Mouse (Mus musculus) inflammation-experienced regulatory T-cells, adult 6 months (primary cell): ENCODE measurements around the gene Hist1h1d. TPM values are rescaled to one million over a fixed set of nuclear protein-coding genes. Genes with fewer than 3 reads are reported as not detected.
A peak's percentile ranks its signal among the peaks of the same experiment; 100 is the strongest.
"Not testable (repeated sequence)": the region's sequence is repeated elsewhere in the genome, so short reads cannot be mapped to it uniquely, and the experiment has no call there.

Source experiments
- ATAC-seq: one replicate; pipeline ENCODE4 v1.8.0; 2017
- polyA plus RNA-seq, 3 experiments: library from polyadenylated mRNA; unstranded; fragments of 100-300 nt; shearing (Covaris generic); gene quantifications; one replicate each; pipeline ENCODE4 v1.2.1; 2017

The Hist1h1d gene
- polyA plus RNA-seq, 3 experiments from 2014 or later = 0.20 to 0.36 (median 0.34) TPM

DNA sequence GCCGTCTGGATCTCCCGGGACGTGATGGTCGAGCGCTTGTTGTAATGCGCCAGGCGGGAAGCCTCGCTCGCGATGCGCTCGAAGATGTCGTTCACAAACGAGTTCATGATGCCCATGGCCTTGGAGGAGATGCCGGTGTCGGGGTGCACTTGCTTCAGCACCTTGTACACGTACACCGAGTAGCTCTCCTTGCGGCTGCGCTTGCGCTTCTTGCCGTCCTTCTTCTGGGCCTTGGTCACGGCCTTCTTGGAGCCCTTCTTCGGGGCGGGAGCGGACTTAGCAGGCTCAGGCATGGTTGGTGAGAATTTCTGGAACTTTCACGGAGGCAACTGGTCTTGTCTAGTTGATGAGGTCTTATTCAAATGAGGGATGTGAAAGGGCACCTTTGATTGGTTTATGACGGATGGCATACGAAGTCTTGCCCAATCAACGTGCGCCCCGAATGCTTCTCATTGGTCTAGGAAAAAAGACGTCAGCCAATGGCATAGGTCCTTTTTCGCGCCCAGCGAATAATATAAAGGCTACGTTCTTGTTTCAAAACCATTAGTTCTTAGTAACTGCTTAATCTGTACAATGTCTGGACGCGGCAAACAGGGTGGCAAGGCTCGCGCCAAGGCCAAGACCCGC is 20.9 kb downstream of the Hist1h1d start, which contains the start of the genes Hist1h2bf and Hist1h2ad:
Gene Hist1h2bf, minus strand, starts transcription at position 299 of the 627 bp plus-strand sequence.
Gene Hist1h2ad, plus strand, starts transcription at position 484 of the 627 bp plus-strand sequence.
- peak; percentile 76 for ATAC-seq

DNA sequence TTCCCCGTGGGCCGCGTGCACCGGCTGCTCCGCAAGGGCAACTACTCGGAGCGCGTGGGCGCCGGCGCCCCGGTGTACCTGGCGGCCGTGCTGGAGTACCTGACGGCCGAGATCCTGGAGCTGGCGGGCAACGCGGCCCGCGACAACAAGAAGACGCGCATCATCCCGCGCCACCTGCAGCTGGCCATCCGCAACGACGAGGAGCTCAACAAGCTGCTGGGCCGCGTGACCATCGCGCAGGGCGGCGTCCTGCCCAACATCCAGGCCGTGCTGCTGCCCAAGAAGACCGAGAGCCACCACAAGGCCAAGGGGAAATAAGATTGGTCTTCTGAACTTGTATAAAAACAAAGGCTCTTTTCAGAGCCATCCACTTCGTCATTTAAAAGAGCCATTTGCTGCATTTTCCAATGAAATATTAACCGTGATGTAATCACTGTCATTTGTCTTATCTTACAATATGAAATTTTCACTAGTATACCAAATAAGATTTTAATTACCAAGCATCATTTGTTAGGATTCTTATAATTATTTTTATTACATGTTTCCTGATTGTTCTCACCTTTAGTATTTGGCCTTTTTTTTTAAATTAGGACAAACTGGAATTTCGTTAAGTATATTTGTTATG is 21.6 kb downstream of the Hist1h1d start:
- ATAC-seq = not testable (repeated sequence)

DNA sequence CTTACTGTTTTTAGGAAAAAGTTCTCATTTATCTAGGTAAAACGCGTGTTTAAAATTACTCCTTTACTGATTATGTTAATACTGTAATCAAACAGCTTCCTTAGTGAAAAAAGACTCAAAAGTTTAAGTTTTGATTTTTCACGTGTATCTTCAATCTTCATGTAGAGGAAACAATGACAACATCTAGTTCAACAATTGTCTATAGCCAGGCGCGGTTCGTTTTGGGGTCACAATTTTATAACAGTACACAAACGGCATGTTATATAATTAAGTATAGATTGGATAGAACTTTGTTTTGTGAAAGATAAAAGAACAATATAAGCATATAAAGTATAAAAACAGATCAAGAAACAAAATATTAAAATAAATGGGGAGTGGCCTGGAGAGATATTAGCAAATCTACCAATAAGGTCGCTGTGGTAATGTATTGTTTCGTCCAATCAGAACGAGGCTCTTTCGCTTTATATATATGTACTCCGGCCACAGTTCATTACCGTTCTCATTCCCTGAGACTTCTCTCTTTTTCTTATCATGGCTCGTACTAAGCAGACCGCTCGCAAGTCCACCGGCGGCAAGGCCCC is 22.3 kb downstream of the Hist1h1d start, which contains the start of gene Hist1h3d:
Gene Hist1h3d, plus strand, starts transcription at position 493 of the 581 bp plus-strand sequence.
- ATAC-seq = peak; percentile 30

DNA sequence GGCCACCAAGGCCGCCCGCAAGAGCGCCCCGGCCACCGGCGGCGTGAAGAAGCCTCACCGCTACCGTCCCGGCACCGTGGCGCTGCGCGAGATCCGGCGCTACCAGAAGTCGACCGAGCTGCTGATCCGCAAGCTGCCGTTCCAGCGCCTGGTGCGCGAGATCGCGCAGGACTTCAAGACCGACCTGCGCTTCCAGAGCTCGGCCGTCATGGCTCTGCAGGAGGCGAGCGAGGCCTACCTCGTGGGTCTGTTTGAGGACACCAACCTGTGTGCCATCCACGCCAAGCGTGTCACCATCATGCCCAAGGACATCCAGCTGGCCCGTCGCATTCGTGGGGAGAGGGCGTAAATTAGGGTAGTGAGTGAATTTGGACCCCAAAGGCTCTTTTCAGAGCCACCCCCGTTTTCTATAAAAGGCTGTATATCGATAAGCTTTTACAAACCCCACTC is 22.8 kb downstream of the Hist1h1d start:
- ATAC-seq = not testable (repeated sequence)

DNA sequence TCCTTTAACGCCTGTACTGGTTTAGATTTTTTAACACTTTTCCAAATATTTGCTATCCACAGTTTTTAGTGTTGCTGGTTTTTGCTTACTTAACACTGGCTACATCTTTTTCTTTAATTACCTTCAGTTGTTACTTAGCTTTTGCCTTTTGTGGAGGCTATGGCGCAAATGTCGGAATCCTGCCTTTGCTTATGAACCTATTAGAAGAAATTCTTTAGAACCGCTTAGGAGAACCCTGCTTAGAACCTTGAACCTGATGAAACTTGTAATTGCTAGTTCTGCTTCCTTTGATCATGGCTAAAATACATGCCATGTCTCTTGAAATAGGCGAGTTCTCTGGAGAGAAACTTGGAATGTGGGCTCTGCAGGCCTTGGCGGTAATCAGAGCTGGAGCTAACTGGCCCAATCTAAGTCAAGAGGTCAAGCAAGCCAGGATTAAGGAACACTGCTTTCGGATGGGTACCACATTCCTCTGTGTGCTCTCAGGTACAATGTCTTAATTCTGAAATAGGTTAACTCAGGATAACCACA is 23.4 kb downstream of the Hist1h1d start:
- no peak for ATAC-seq

DNA sequence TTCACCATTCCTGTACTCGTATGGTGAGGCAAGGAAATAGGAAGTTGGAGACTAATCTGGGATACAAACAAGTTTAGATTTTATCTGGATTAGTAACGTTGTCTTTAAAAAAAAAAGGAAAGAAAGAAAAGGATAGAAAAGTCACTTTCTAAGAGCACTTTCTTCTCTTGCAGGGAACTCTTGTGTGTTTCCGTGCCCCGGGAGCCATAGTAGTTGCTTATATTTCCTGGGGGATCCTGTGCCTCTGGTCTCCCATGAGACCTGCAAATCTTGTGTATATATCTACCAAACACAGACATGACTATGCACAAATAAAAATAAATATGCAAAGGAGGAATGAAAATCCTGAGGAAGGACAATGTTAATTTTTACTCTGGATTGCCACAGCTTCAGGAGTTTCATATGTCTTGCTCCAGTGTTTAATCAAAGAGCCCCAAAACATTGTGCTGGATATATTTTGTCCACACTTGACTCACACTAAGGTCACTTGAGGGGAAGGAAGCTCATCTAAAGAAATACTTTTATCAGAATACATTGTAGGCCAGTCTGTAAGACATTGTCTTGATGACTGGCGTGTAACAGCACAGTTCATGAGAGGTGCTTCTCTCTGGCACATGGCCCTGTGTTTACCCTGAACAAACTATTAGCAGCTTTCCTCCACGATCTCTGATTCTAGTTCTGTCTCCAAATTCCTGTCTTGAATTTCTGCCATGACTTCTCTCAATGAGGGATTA is 24.0 kb downstream of the Hist1h1d start:
- no peak for ATAC-seq

DNA sequence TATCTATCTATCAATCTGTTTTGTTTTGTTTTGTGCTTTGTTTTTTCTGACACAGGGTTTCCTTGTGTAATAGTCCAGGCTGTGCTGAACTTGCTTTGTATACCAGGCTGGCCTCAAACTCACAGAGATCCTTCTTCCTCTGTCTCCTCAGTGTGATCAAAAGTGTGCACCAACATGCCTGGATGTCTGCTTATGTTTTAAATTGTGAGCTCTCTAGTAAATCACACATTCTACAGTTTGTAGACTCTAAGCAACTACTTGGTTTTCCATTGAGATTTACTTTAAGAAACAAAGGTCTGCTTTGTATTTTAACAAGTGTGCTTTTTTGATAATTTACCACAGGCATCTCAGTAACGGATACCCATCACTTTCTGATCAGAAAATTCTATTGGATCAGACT is 24.8 kb downstream of the Hist1h1d start:
- no peak for ATAC-seq

DNA sequence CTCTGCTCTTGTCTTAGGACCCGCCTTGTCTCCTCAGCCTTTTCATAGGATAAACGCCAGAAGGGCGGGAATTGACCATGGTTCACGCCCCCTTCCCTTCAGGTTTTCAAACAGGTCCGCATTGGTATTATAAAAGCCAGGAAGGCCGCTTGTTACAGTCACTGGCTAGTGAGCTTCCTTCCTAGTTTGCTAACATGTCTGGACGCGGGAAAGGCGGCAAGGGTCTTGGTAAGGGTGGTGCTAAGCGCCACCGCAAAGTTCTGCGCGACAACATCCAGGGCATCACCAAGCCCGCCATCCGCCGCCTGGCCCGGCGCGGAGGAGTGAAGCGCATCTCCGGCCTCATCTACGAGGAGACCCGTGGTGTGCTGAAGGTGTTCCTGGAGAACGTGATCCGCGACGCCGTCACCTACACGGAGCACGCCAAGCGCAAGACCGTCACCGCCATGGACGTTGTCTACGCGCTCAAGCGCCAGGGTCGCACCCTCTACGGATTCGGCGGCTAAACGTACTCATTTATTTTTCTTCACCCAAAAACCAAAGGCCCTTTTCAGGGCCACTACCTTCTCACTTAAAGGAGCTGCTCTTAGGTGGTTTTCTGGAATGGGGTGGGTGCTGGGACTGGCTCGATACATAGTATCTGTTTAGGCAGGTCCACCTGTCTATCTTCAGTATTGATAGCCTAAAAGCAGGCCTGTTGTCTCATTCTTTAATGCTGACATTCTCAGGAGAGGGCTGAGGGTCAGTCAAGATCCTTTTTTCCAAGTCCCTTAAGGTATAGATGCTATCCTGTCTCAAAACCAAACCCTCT is 28.6 kb downstream of the Hist1h1d start, which contains the start of gene Hist1h4d:
Gene Hist1h4d, plus strand, starts transcription at position 191 of the 811 bp plus-strand sequence.
- ATAC-seq = peak; percentile 73

DNA sequence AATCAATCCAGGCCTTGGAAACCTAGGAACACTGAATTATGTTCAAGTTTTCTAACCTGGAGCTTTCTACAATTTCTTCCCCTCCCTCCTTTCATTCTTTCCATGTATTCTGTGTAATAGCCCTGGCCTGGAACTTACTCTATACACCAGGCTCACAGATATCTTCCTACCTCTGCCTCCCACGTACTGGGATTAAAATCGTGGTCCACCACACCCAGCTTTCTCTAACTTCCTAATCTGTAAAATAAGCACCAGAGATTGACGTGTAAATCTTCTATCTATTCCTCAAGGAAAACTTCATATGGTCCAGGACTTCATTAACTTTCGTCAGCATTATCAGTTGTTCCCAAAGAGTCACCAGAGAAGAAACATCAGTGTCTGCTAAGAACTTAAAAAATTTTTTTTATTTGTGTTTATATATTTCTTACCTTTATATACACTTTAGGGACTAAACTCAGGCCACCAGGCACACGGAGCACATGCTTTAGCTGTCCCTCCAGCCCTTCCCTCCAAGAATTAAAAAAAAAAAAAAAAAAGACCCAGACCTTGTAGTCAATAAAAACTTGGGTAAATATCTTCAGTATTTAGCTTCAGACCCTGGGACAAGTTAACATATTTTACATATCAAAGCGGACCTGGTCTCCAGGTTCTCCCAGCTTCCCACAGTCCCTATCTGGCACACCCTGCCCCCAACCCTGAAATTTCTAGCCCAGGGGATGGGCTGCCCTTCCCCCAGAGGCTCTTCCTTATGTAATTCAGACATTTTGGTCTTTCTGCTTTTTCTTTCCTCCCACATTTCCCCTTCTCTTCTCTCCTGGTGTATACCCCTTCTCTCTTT is 29.4 kb downstream of the Hist1h1d start:
- no peak for ATAC-seq

DNA sequence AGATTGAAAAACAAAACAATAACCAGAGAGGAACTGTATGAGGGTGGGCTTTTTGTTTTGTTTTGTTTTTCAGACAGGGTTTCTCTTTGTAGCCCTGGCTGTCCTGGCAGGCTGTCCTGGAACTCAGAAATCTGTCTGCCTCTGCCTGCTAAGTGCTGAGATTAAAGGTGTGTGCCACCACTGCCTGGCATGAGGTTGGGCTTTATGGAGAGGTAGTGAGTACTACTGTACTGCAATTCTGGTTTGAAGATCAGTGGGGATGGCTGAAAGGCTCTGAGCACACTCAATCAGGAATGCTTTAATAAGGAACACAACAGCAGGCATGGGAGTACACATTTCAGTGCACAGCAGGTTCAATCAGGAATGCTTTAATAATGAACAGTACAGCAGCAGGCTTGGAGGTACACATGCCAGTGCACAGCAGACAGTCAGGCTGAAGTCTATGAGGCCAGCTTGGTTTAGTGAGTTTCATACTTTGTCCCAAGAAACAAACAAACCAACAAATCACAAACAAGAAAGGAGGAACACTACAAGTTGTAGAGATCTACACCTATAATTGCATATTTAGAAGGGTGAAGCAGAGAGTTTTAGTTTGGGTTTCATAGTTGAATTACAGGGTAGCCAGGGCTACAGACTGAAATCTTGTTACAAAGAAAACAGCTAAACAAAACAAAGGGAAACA is 30.5 kb downstream of the Hist1h1d start:
- no peak for ATAC-seq

DNA sequence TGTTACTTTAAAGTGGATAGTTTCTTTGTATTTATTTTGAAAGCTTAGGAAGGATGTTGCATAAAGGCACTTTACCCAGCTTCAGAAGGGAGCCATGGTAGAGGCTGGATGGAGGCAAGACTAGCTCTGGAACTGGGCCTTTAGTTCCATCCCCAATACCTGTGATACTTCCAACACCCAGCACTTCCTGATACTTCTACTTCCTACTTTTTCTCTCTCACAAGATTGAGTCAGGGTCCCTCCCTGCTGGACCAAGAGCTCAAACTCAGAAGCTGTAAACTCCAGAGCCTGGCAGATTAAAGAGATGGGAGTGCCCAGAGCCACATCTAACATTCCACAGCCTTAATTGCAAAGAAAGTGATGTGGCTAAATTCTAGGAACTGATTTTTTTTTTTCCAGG is 31.3 kb downstream of the Hist1h1d start:
- ATAC-seq = no peak

DNA sequence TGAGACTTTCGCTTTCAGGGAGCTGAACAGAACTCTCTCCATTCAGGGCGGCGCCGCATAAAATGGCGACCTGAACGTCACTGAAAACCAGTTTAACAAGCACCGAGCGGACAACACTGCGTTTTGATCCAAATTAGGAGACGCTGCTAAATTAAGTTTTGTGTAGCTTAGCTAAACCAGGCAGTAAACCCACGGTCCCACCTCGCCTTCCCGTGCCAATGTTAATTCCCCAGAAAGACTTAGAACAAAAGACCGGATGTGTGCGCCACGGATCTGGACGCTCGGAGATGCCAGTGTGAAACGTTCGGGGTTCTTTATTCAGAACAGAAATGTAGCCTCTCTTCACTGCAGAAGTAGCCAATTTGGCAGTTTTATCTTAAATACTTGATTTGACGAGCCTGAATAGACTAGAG is 32.0 kb downstream of the Hist1h1d start:
- peak; percentile 36 for ATAC-seq

DNA sequence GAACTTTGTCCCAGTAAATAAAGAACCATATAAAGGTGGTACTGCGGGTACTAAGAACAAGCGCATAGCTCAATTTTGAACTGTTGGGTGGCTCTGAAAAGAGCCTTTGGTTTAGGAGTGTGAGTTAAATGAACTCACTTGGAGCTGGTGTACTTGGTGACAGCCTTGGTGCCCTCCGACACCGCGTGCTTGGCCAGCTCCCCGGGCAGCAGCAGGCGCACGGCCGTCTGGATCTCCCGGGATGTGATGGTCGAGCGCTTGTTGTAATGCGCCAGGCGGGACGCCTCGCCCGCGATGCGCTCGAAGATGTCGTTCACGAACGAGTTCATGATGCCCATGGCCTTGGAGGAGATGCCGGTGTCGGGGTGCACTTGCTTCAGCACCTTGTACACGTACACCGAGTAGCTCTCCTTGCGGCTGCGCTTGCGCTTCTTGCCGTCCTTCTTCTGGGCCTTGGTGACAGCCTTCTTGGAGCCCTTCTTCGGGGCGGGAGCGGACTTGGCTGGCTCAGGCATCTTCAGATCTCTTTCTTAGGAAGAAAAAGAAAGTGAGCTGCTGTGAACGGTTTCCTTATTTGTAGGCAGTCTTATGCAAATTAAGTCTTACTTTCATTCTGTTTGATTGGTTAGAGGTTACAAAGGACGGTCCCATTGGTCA is 32.5 kb downstream of the Hist1h1d start:
- ATAC-seq = peak; percentile 81

DNA sequence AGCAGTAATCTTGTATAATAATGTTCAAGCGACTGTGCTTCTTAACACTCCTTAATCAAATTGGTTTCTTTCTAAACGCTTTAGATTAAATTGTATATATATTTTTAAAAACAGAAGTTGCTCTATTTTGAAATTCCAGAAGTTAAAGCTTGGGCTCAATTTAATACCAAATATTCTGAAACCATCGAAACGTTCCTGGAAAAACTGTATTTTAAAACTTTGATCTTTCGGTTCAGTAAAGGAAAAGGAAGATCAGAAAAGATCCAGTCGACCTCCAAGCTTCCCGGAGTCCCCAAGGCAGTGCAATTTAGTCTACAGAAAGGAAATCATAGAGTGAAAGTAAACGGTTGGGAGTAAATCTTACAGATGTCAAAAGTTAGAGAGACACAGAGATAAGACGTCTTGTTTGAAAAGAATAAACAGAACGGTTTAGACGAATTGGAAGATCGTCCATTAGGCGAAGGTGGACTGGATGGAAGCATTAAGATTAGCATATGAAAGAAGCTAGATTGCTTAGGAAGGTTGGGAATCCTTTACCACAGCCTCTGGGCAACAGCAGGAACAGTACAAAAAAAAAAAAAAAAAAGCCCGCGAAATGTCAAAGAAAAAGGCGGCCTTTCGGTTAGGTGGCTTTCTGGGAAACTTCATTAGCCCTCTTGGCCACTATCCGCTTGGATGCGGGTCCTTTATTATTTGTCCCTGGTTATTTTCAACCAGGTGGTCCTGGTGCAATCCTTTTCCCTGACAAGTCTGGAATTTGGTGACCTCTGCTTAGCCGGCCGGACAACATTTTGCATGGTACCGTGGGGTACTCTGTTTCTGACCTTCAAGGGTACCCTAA is 33.3 kb downstream of the Hist1h1d start:
- no peak for ATAC-seq

DNA sequence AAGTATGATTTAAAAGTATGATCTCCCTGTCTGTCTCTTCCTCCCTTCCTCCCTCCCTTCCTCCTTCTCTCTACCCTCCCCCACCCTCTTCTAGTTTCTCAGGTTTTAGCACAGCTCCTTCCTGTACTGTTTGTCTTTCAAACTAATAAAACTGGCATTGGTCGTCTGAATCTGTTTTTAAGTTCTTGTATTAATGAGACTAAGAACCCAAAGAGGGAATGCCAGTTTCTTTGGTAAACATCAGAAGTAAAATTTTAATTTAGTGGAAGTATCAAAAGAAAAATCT is 33.8 kb downstream of the Hist1h1d start:
- ATAC-seq = no peak

DNA sequence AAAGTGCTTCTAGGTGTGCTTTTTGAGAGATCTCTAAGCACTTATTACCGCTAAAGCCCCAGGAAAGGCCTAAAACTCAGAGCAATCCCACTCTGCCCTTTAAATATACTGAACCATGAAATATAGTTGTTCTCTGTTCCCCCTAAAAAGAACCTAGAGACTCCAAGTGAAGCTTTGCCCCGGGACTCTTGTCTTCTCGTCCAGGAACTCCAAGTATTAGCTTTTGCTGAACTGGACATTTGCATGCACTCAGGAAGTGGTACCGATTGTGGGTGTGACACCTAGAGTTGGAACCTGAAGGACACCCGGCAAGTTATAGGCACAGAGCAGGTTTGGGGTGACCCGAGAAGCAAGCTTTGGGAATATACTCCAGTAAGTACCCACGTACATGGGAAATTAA is 38.1 kb downstream of the Hist1h1d start:
- no peak for ATAC-seq

DNA sequence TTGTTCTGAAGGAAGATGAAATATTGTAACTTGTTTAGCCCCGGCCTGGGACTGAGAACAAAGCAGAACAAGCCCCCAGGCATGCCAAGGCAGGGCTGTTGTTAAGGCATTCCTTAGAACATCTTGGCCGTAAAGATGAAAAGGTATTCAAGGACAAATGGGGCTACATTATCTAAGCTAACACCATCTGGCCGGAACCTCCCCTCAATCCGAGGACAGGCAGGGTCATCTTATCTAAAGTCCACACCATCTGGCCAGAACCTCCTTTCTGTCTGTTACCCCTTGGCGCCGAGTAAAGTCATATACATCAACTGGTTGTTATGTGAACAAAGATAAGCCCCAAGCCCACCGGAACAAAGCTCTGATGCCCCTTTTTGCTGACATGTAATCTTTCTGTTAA is 38.8 kb downstream of the Hist1h1d start:
- not testable (repeated sequence) for ATAC-seq

DNA sequence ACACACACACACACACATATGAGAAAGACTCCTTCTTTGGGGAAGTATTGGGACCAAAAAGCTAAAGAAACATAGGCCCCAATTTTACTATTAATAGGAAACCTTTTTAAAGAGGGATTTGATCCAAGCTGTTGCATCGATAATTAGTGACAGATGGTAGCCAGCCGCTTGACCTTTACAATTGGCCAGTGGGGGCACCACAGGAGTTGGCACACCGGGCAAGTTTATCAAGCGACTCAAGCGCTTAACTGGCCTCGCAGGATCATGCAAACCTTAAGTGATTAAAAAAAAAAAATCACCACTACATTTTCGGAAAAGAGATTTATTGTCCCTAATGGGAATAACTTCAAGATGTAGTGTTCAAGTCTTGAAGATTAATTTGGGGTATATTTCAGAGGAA is 39.6 kb downstream of the Hist1h1d start:
- ATAC-seq = no peak
